Mouse (Mus musculus) urinary bladder, adult 2 months (tissue): Measurements from ENCODE around the gene Ifitm5. TPM values are rescaled to one million over a fixed set of nuclear protein-coding genes. Genes with fewer than 3 reads are reported as not detected.

Experiments used
- DNase-seq: peaks from one replicate; pipeline ENCODE4 v3.0.0; 2022; ENCODE audit warnings: low spot score
- polyA plus RNA-seq: library from polyadenylated mRNA; depleted of rRNA; stranded (reverse); fragments of >200 nt; gene quantifications from 2 replicates; pipeline ENCODE4 v1.2.3, GENCODE M21; 2012

Gene Ifitm5
- polyA plus RNA-seq, 1 experiment: 1.7 TPM

DNA sequence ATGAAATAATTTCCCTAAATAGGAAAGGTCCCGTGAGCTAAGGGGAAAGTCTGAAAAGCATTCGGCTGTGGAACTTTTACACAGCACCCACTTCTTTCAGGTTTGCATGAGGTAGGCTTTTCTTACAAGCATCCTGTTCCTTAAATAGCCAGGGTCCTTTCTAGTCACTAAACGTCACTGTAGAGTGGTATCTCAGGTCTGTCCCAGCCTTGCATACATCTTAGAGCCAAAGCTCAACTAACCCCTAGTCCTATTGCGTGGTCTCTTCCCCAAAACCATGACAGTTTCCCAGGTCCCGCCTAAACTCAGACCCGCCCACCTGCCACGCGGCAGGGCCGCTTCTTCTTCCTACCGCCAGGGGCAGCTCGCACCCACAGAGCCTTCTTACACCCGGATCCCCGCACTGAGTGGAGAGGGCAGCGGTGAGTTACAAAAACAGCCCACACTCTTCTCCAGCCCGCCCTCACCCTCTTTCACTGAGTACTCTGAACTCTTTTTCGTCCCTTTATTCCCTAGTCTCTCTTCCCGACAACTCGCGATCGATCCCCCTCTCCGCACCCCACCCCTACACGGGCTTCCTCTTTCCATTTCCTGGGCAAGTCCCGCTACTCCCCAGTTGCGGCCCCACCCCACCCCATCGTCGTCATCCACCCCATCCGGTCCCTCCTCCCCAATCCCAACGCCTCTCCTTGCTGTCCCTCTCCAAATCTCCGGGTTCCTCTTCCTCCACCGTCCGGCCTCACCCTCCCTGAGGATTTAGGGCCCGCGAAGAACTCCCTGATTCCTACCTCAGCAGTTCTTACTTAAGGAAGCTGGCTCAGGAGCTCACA lies 8.7 kb downstream of the Ifitm5 start, which contains the start of gene Pgghg:
Pgghg (plus strand) TSS at position 170 of the 830 bp plus-strand sequence.
- DNase-seq: peak; percentile 72

DNA sequence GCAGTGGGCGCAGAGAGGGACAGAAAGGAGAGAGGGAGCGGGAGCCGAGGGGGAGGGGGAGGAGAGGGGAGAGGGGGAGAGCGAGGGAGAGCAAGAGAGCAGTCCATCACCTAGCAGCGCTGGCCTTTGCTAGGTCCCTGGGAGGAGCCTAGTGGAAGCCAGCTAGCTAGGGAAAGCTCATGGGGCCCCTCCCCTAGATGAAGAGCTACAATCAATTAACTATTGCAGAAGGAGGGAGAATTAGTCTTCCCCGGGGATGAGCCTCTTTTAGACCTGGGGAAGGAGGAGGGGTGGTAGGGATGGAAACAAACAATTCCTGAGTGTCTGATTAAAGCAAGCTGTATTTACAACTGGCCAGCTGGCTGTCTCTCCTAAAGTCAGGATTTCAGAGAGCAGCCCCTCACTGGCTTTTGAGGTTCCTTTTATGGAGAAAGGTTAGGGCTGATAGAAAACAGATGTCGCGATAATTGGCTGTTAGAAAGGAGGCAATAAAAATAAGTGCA lies 10.4 kb downstream of the Ifitm5 start:
- DNase-seq: no peak

DNA sequence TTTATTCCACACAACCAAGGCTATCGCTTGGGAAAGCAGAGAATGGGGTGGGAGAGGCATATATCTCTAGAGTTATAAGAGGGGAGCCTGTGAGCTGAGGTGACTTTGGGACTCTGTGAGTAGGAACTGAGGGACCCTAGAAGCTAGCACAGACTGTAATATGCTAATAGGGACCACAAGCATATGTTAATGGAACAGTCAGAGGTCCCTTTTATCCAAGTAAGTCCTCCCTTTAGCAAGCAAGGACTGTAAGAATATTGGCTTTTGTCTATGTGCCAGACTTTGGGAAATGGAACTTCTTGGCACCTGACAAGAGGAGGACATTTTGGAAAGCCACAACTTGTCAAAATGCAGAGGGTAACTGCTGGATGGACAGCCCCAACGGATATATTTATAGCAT lies 11.2 kb downstream of the Ifitm5 start:
- no peak for DNase-seq

DNA sequence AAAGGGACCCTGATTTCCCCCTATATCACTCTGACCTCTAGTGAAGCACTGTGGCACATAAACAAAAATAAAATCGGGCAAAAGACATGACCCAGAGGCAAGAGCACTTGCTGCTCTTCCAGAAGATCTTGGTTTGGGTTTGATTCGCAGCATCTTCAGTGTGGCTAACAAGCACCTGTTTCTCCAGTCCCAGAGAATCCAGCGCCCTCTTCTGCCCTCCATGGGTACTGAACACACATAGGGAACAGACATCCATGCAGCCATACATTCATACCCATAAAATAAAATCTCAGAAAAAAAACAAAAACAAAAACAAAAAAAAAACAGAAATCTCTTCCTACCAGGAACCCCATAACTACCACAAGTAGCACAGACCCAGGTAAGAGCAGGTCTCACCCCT lies 11.7 kb downstream of the Ifitm5 start:
- no peak for DNase-seq

DNA sequence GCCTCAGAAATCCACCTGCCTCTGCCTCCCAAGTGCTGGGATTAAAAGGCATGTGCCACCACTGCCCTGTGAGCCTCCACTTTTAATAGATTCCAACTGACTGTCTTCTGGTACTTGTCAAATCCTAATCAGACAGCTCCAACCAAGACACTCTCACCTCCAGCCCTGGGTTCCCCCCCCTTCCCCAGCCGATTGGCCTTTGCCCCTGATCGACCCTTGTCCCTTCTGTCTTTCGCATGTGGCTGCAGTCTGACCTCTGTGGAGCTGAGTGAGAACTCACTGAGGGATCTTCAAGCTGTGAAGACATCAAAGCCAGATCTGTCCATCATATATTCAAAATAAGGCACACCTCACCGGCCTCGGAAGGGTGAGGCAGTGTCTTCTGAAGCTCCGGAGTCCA lies 22.9 kb downstream of the Ifitm5 start:
- DNase-seq: no peak

DNA sequence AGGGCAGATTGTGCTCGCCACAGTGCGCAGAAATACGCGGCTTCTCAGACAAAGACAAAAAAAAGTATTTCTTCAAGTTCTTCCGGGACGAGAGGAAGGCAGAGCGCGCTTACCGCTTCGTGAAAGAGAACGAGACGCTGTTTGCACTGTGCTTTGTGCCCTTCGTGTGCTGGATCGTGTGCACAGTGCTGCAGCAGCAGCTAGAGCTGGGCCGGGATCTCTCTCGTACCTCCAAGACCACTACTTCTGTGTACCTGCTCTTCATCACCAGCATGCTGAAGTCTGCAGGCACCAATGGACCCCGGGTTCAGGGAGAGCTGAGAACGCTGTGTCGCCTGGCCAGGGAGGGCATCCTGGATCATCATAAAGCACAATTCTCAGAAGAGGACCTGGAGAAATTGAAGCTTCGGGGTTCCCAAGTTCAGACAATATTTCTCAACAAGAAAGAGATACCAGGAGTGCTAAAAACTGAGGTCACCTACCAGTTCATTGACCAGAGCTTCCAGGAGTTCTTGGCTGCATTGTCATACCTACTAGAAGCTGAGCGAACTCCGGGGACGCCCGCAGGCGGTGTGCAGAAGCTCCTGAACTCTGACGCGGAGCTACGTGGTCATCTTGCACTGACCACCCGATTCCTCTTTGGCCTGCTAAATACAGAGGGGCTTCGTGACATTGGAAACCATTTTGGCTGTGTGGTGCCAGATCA lies 26.9 kb downstream of the Ifitm5 start:
- DNase-seq: no peak

DNA sequence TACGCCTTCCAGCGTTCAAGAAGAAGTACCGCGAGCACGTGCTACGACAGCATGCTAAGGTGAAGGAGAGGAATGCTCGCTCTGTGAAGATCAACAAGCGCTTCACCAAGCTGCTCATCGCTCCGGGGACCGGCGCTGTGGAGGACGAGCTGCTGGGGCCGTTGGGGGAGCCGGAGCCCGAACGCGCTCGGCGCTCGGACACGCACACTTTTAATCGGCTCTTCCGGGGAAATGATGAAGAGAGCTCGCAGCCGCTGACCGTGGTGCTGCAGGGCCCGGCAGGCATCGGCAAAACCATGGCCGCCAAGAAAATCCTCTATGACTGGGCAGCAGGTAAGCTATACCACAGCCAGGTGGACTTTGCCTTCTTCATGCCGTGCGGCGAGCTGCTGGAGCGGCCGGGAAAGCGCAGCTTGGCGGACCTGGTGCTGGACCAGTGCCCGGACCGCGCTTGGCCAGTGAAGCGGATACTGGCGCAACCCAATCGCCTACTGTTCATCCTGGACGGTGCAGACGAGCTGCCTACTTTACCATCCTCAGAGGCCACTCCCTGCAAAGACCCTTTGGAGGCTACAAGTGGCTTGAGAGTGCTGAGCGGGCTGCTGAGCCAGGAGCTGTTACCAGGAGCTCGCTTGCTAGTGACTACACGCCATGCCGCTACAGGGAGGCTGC lies 27.6 kb downstream of the Ifitm5 start:
- no peak for DNase-seq

DNA sequence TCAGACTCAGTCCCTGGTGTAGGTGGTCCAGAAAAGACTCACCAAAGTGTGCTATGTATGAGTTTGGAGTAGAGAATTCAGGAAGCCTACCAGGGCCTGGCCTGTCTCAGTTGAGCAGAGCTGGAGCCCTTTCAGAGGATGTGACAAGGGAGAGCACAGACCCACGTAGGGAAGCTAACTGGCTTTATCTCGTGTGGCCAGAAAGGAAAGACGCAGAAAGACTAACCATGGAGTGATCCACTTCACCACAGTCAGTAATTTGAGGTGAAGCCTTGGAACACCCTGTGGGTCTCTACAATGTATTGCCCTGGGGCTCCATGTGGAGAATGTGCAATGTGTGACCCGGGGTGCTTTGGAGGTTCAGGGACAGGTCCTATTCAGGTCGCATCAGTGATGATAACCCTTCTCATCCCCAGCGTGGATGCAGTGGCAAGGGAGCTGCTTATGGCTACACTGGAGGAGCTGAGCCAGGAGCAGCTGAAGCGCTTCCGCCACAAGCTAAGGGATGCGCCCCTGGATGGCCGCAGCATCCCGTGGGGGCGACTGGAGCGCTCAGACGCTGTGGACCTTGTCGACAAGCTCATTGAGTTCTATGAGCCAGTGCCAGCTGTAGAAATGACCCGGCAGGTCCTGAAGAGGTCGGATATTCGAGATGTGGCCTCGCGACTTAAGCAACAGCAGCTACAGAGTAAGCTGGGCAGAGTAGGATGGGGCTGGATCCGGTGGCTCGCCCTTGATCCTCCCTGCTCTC lies 28.7 kb downstream of the Ifitm5 start:
- no peak for DNase-seq

DNA sequence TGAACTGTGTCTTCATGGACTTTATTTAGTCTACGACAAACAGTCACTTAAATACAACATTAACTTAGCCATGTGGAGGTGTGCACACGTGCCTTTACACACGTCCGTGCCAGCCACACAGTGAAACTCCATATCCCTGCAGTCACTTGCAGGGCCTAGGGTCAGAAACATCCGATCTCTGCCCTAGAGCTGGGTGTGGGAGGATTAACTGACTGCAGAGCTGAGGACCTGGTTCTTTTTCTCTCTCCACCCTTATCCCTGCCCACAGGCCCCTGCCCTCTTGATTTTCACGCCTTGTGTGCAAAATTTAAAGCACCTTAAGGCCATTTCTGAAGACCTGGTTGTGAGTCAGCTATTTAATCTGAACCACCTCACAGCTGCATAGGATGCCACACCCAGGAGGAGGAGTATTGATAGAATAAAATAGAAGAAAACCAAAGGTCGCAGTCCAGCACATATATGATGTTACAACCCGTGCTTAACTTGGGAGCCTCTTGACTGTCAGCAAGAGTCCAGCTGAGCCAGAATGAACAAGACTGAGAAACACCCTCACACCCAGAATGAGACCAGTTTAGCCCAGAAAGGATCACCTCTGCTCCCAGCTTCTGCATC lies 29.6 kb downstream of the Ifitm5 start, which contains the start of gene Nlrp6:
Nlrp6 (plus strand) TSS at position 485 of the 612 bp plus-strand sequence.
- DNase-seq: no peak

DNA sequence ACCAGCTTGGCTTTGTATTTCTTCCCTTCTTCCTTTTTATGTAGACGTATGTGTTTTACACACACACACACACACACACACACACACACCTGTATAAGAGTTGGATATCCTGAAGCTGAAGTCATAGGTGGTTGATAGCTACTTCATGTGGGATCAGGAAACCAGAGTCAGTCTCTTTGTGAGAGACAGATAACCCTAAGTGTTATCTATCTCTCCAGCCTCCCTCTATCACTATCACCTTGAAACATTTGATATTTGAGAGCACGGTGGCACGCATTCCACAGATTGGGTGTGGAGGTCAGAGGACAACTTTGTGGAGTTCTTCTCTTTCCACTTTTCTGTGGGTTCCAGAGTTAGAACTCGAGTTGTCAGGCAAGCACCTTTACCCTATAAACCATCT lies 30.2 kb downstream of the Ifitm5 start:
- DNase-seq: no peak

DNA sequence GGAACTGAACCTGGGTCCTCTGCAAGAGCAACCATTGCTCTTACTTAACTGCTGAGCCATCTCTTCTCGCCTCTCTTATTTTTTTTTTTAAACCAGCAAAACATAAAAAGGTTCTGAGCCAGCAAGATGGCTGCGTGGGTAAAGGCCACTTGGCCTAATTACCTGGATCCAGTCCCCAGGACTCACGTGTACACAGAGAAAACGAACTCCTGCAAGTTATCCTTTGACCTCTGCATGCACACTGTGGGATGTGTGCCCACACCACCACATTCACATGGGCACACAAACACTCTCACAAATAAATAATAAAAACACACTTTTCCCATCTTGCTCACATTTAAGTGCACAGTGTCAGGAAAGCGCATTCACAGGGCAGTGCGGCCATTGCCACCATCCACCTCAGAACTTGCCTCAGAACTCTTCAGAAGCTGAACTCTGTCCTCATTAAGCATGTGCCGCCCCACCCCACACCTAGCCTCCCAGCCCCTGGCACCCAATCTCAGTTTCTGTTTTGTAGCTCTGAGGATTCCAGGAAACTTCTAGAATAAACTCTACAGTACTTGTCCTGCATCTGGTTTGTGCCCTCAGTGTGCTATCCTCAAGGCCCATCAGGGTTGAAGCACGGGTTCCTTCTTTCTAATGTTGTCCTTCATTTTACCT lies 35.9 kb downstream of the Ifitm5 start:
- no peak for DNase-seq

DNA sequence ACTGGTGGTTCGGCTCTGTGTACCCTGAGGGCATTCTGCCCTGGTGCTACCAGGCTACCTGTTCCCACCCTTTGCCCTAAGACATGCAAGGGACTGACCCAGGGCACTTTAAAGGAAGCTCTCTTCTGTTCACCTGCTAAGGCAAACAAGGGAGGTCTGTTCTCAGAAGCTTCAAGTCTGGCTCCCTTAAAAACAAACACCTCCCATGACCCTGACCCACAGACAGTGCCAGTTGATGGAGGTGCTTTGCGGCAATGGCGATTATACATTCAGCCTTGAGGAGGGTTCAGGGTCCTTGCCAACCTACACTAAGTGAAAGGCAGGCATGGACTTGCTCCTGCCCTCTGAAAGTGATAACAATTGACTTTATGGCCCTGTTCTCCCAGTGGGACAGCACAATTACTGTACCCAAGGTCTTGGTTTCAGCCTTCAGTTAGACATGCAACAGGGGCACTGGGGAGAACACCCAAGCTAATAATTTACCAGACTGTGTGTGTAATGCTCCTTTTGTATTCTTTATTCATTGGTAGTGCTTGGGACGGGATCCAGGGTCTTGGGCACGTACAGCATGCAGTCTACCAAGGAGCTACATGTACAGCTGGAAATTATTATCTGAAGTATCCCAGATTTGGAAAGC lies 37.1 kb downstream of the Ifitm5 start:
- DNase-seq: no peak

DNA sequence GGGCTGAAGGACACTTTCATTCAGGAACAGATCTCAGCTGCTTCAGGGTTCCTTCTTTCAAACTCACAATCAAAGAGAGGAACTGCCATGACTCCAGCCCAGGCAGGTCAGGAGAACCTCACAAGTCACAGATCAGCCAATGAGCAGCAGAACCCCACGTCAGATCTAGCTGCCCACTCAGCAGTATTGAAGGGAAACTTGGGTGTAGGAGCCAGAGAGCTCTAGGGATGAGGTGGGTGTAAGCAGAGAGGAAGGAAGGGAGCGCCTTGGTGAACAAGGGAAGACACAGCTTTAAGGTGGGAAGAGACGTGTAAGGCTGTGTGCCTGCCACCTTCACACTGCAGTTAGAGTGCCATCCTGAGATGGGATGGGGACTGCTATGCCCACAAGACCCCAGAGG lies 37.8 kb downstream of the Ifitm5 start:
- DNase-seq: no peak

DNA sequence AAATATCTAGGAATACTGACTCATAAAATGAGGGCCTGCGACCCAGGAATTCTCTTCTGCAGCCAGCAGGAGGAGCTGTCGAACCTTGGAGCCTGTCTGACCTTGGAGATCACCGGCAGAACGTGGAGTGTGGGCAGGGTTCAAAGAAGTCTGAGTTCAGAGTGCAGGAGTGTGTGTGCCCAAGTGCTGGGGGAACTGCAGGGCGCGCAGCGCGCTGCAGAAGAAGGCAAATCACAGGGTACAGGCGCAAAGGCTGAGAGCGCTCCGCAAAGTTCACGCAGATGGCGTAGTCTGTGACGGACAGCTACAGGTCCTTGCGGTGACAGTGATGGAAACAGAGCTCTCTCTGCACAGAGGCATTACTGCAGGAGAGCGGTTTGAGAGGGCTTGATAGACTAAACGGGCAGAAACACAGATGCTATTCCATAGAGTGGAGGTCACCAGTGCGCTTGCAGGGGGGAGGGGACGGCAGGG lies 41.4 kb downstream of the Ifitm5 start:
- DNase-seq: peak; percentile 51

DNA sequence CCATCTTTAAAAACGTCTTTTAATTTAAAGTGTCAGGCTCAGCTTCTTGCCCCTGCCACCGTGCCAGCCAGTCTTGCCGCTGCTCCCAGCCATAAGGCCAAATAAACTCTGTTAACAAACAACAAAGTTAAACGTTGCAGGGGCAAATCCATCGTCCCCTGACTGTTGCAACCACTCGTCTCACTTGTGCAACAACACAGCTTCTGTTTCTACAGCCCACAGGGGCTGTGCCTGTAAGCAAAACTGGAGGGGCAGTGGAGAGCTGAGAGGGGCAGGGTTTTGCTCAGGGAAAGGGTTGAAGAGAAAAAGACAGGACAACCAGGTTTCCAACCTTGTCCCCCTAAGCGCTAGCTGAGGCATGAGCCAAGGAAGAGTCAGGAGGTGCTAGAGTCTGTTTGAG lies 41.9 kb downstream of the Ifitm5 start:
- no peak for DNase-seq

DNA sequence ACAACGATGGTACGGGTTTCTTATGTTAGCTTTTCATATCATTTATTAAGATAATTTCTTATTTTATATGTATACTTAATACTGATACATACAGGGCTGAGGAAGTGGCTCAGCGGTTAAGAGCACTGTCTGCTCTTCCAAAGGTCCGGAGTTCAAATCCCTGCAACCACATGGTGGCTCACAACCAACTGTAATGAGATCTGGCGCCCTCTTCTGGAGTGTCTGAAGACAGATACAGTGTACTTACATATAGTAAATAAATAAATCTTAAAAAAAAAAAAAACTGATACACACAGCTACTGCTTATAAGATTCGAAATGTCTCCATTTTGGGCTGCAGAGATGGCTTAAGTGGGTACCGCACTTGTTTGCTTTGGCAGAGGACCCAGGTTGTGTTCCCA lies 42.4 kb downstream of the Ifitm5 start:
- no peak for DNase-seq

DNA sequence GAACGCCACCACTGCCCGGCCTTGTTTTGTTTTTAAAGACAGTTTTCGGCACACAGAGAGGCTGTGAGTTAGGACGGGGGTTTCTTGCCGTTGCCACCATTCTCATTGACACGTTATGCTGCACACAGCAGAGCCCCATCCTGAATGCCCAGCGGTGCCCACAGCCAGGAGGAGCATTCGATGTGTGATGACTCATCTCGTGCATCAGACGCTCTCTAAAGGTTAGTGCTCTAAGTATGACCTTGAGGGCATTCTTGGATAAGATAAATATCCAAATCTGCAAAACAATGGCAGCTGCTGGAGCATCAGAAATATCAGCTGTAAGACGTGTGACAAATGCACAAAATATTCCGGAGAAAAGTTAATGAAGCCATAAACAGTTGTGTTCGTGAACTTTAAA lies 43.0 kb downstream of the Ifitm5 start:
- no peak for DNase-seq

DNA sequence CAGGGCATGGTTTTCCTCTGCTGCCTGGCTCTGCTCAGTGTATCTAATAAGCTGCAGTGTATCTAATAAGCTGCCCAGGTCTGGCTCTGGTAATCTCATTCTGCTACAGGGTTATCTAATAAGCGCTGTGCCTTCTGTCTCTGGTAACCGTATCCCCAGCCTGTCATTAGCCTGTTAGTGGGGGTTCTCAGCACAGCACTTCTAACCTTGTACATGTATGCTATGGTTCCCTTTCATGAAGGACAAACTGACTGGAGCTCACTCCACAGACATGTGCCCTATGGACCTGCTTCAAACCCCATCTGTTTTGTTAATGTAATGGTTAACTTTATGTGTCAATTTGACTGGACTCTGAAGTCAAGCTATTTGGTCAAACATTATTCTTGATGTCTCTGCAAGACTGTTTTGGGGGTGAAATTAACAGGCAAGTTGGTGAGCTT lies 44.4 kb downstream of the Ifitm5 start:
- DNase-seq: no peak

DNA sequence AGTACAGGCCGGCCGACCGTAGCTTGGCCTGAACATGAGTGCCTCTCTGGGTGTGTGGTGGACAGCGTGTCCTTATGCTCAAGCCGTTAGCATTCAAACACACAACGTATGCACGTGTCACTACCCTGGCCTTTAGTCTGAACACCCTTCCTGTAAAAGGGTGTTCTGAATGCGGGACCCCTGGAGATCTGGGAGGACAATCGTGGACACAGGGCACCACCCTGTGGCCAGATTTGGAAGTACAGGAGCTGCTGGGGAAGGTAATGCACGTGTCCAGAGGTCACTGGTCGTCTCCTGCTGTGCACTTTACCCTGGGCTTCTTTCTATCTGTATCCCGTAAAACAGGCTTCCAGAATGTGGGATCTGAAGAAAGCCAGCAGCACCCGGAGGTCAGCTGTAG lies 46.9 kb downstream of the Ifitm5 start:
- peak; percentile 67 for DNase-seq
